Mouse (Mus musculus) MEL (cell line): ENCODE data around the gene Pdxk. TPM values are rescaled to one million over a fixed set of nuclear protein-coding genes. Genes with fewer than 3 reads are reported as not detected.

Experiments used
- DNase-seq: peaks from one replicate; pipeline ENCODE4 v3.0.0; 2011; ENCODE audit warnings: low read depth, low spot score
- H3K27ac ChIP-seq: 2 replicates; pipeline ENCODE4 v1.5.1; 2012; ENCODE audit warnings: low read depth, mild to moderate bottlenecking, control low read depth, low read length, moderate library complexity; ENCODE audit not compliant: control insufficient read depth
- H3K27me3 ChIP-seq, 2 experiments: fragments of 150-350 bp in 1 of 2; sonication (generic) in 1 of 2; 2 replicates each; pipeline ENCODE4 v1.6.1; 2012; ENCODE audit warnings: low read length in 2 of 2, mild to moderate bottlenecking in 2 of 2, improper control_type of control experiment in 1 of 2, moderate library complexity in 1 of 2; ENCODE audit not compliant: insufficient read depth in 2 of 2, control insufficient read depth in 1 of 2
- H3K36me3 ChIP-seq, 2 experiments: 2 replicates each; pipeline ENCODE4 v1.6.1; 2012 to 2014; ENCODE audit warnings: low read length in 2 of 2, improper control_type of control experiment in 1 of 2, inconsistent platforms in 1 of 2, mild to moderate bottlenecking in 1 of 2; ENCODE audit not compliant: insufficient read depth in 2 of 2, control insufficient read depth in 1 of 2
- H3K4me1 ChIP-seq, 2 experiments: fragments of 150-350 bp in 1 of 2; sonication (generic) in 1 of 2; 2 replicates each; pipeline ENCODE4 v1.6.1; 2012; ENCODE audit warnings: low read length in 2 of 2, improper control_type of control experiment in 1 of 2, mild to moderate bottlenecking in 1 of 2; ENCODE audit not compliant: insufficient read depth in 2 of 2, control insufficient read depth in 1 of 2
- H3K4me3 ChIP-seq, 2 experiments: fragments of 150-350 bp in 1 of 2; sonication (generic) in 1 of 2; 2 replicates each; pipeline ENCODE4 v1.5.1; 2012; ENCODE audit warnings: low read depth in 2 of 2, low read length in 2 of 2, mild to moderate bottlenecking in 2 of 2, moderate library complexity in 2 of 2, control low read depth in 1 of 2, improper control_type of control experiment in 1 of 2; ENCODE audit not compliant: control insufficient read depth in 1 of 2, insufficient read depth in 1 of 2
- H3K79me2 ChIP-seq: 2 replicates; pipeline ENCODE4 v1.6.1; 2012; ENCODE audit warnings: mild to moderate bottlenecking, low read length, moderate library complexity; ENCODE audit not compliant: control insufficient read depth, poor library complexity, insufficient read depth
- H3K9ac ChIP-seq: 2 replicates; pipeline ENCODE4 v1.6.1; 2012; ENCODE audit warnings: low read depth, mild to moderate bottlenecking, control low read depth, low read length, moderate library complexity; ENCODE audit not compliant: control insufficient read depth, poor library complexity, severe bottlenecking
- H3K9me3 ChIP-seq: fragments of 150-350 bp; sonication (generic); replicated peaks from 2 replicates; pipeline ENCODE4 v1.6.1; 2012; ENCODE audit warnings: mild to moderate bottlenecking, low read length, improper control_type of control experiment, moderate library complexity; ENCODE audit not compliant: insufficient read depth
- CHD2 ChIP-seq: IDR thresholded peaks from 2 replicates; pipeline ENCODE4 v1.6.1; 2011; ENCODE audit warnings: low read length, improper control_type of control experiment
- CTCF ChIP-seq, 3 experiments: IDR thresholded peaks in 2 of 3; conservative IDR thresholded peaks in 1 of 3; 2 replicates each; pipeline ENCODE4 v1.5.1; 2011 to 2012; ENCODE audit warnings: low read length in 3 of 3, low read depth in 2 of 3, mild to moderate bottlenecking in 2 of 3, improper control_type of control experiment in 1 of 3, inconsistent platforms in 1 of 3, mixed read lengths in 1 of 3, moderate library complexity in 1 of 3; ENCODE audit not compliant: control insufficient read depth in 1 of 3, insufficient read depth in 1 of 3, poor library complexity in 1 of 3, severe bottlenecking in 1 of 3
- E2F4 ChIP-seq: IDR thresholded peaks from 2 replicates; pipeline ENCODE4 v1.6.1; 2011; ENCODE audit warnings: low read depth, low read length, improper control_type of control experiment, borderline replicate concordance
- EP300 ChIP-seq, 2 experiments: IDR thresholded peaks; 2 replicates each; pipeline ENCODE4 v1.6.1; 2011; ENCODE audit warnings: improper control_type of control experiment in 2 of 2, low read length in 2 of 2, low read depth in 1 of 2, mild to moderate bottlenecking in 1 of 2
- ETS1 ChIP-seq: IDR thresholded peaks from 2 replicates; pipeline ENCODE4 v1.6.1; 2012; ENCODE audit warnings: low read depth, mild to moderate bottlenecking, inconsistent platforms, low read length, improper control_type of control experiment, moderate library complexity
- GABPA ChIP-seq: IDR thresholded peaks from 2 replicates; pipeline ENCODE4 v1.6.1; 2012; ENCODE audit warnings: low read depth, mild to moderate bottlenecking, inconsistent platforms, low read length, improper control_type of control experiment, moderate library complexity
- GATA1 ChIP-seq: IDR thresholded peaks from 2 replicates; pipeline ENCODE4 v1.6.1; 2011; ENCODE audit warnings: low read depth, low read length, improper control_type of control experiment
- HCFC1 ChIP-seq: IDR thresholded peaks from 2 replicates; pipeline ENCODE4 v1.6.1; 2012; ENCODE audit warnings: low read depth, mild to moderate bottlenecking, inconsistent platforms, low read length, improper control_type of control experiment, moderate library complexity
- JUND ChIP-seq: IDR thresholded peaks from 2 replicates; pipeline ENCODE4 v1.6.1; 2011; ENCODE audit warnings: low read depth, mild to moderate bottlenecking, improper control_type of control experiment, low read length
- KAT2A ChIP-seq: conservative IDR thresholded peaks from 2 replicates; pipeline ENCODE4 v1.6.1; 2012; ENCODE audit warnings: low read depth, low read length, improper control_type of control experiment, inconsistent platforms
- MAFK ChIP-seq: IDR thresholded peaks from 2 replicates; pipeline ENCODE4 v1.6.1; 2011; ENCODE audit warnings: low read depth, mild to moderate bottlenecking, low read length, improper control_type of control experiment, borderline replicate concordance
- MAX ChIP-seq: IDR thresholded peaks from 2 replicates; pipeline ENCODE4 v1.6.1; 2011; ENCODE audit warnings: low read length, improper control_type of control experiment
- MAZ ChIP-seq: IDR thresholded peaks from 2 replicates; pipeline ENCODE4 v1.6.1; 2012; ENCODE audit warnings: low read depth, mild to moderate bottlenecking, inconsistent platforms, low read length, improper control_type of control experiment
- MEF2A ChIP-seq: IDR thresholded peaks from 2 replicates; pipeline ENCODE4 v1.6.1; 2014; ENCODE audit warnings: low read depth, mild to moderate bottlenecking, inconsistent platforms, low read length, improper control_type of control experiment; ENCODE audit not compliant: poor library complexity, insufficient replicate concordance, severe bottlenecking; ENCODE audit errors: extremely low read depth
- MYB ChIP-seq: IDR thresholded peaks from 2 replicates; pipeline ENCODE4 v1.6.1; 2011; ENCODE audit warnings: mild to moderate bottlenecking, low read depth, low read length, improper control_type of control experiment
- NELFE ChIP-seq: IDR thresholded peaks from 2 replicates; pipeline ENCODE4 v1.6.1; 2011; ENCODE audit warnings: low read depth, low read length, improper control_type of control experiment
- POLR2A ChIP-seq, 2 experiments: IDR thresholded peaks; 2 replicates each; pipeline ENCODE4 v1.6.1; 2011 to 2012; ENCODE audit warnings: low read length in 2 of 2, mild to moderate bottlenecking in 2 of 2, control low read depth in 1 of 2, improper control_type of control experiment in 1 of 2, low read depth in 1 of 2, moderate library complexity in 1 of 2; ENCODE audit not compliant: control insufficient read depth in 1 of 2, insufficient read depth in 1 of 2, poor library complexity in 1 of 2
- POLR2AphosphoS2 ChIP-seq: IDR thresholded peaks from 2 replicates; pipeline ENCODE4 v1.6.1; 2011; ENCODE audit warnings: low read length, improper control_type of control experiment
- POLR2AphosphoS5 ChIP-seq: IDR thresholded peaks from 2 replicates; pipeline ENCODE4 v1.6.1; 2012; ENCODE audit warnings: low read depth, borderline replicate concordance, mild to moderate bottlenecking, inconsistent platforms, low read length, moderate library complexity, mixed read lengths
- RAD21 ChIP-seq: IDR thresholded peaks from 2 replicates; pipeline ENCODE4 v1.6.1; 2011; ENCODE audit warnings: mild to moderate bottlenecking, low read depth, low read length, improper control_type of control experiment
- RCOR1 ChIP-seq: IDR thresholded peaks from 2 replicates; pipeline ENCODE4 v1.6.1; 2012; ENCODE audit warnings: low read depth, mild to moderate bottlenecking, inconsistent platforms, low read length, improper control_type of control experiment
- SMC3 ChIP-seq: IDR thresholded peaks from 2 replicates; pipeline ENCODE4 v1.6.1; 2011; ENCODE audit warnings: low read depth, low read length, improper control_type of control experiment
- TAL1 ChIP-seq: IDR thresholded peaks from 2 replicates; pipeline ENCODE4 v1.6.1; 2012; ENCODE audit warnings: mild to moderate bottlenecking, inconsistent platforms, low read length, moderate library complexity, mixed read lengths
- TBP ChIP-seq: IDR thresholded peaks from 2 replicates; pipeline ENCODE4 v1.8.0; 2011; ENCODE audit warnings: low read depth, low read length, improper control_type of control experiment
- TCF12 ChIP-seq: IDR thresholded peaks from 2 replicates; pipeline ENCODE4 v1.6.1; 2014; ENCODE audit warnings: low read depth, mild to moderate bottlenecking, inconsistent platforms, low read length, improper control_type of control experiment, moderate library complexity
- UBTF ChIP-seq: IDR thresholded peaks from 2 replicates; pipeline ENCODE4 v1.6.1; 2012; ENCODE audit warnings: low read depth, mild to moderate bottlenecking, inconsistent platforms, low read length, improper control_type of control experiment, moderate library complexity, borderline replicate concordance; ENCODE audit not compliant: insufficient read depth
- USF1 ChIP-seq: IDR thresholded peaks from 2 replicates; pipeline ENCODE4 v1.6.1; 2014; ENCODE audit warnings: low read depth, mild to moderate bottlenecking, inconsistent platforms, low read length, improper control_type of control experiment, moderate library complexity
- ZC3H11A ChIP-seq: IDR thresholded peaks from 2 replicates; pipeline ENCODE4 v1.6.1; 2012; ENCODE audit warnings: low read depth, mild to moderate bottlenecking, inconsistent platforms, low read length, improper control_type of control experiment
- ZKSCAN1 ChIP-seq: IDR thresholded peaks from 2 replicates; pipeline ENCODE4 v1.6.1; 2012; ENCODE audit warnings: low read depth, mild to moderate bottlenecking, inconsistent platforms, low read length, improper control_type of control experiment, moderate library complexity
- ZMIZ1 ChIP-seq: IDR thresholded peaks from 2 replicates; pipeline ENCODE4 v1.6.1; 2012; ENCODE audit warnings: low read depth, mild to moderate bottlenecking, inconsistent platforms, low read length, improper control_type of control experiment, moderate library complexity
- polyA plus RNA-seq, 2 experiments: library from polyadenylated mRNA; stranded (reverse) in 1 of 2; unstranded in 1 of 2; fragments of >175 nt in 1 of 2; fragments of >200 nt in 1 of 2; gene quantifications; 2 replicates each; pipeline versions ENCODE4 v1.2.1 to v1.2.4; 2012; ENCODE audit warnings: low replicate concordance in 2 of 2, low read depth in 1 of 2; ENCODE audit not compliant: insufficient read length in 2 of 2, insufficient read depth in 1 of 2, missing spikeins in 1 of 2
- total RNA-seq: library from RNA; depleted of rRNA; stranded (reverse); fragments of 300-350 nt; gene quantifications from 2 replicates; pipeline ENCODE4 v1.2.3, GENCODE M21; 2012

The Pdxk gene
- total and polyA plus RNA-seq, 3 experiments, result 28.7 to 29.3 TPM; not detected in 1

DNA sequence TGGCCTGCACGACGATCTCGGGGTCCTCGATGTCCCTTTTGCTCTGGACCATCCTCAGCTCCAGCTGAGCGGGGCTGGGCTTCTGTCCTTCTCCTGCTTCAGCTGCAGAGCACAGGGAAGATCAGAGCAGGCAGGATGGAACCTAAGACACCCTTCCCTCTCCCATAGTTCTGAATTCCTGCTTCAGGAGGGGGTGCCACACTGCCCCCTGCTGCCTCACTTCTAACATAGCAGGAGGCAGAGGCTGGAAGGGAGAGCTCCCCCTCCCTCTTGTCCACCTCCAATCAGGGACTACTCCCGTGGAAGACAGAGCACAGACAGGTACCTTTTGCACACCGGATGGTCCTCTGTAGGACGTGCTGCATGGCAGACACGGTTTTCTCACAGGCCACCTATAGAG, 24.0 kb downstream of the Pdxk start (continued):
- TF ChIP-seq POLR2AphosphoS5, result no peak

DNA sequence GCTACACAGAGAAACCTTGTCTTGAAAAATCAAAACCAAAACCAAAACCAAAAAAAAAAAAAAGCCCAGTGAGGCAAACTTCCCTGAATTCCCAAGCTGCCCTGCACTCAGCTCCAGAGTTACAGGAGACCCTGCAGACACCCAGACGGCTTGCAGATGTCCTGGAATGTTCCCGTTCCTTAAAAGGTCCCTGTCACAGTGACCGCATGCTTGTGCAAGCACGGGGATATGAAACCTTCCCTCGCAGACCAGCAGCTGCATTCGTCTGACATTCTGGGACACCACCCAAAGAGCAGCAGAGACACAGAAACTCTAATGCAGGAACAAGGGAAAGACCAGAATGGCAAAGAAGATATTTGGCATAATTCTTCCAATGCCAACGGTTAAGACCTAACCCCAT, 24.8 kb downstream of the Pdxk start:
- peaks cover 0 to 3% of the 10 kb centered on the region in 2 experiments; a peak in 2 of 4 replicates for H3K36me3 ChIP-seq
- TF ChIP-seq E2F4, result no peak
- no peak for TF ChIP-seq ZMIZ1
- no peak for TF ChIP-seq POLR2AphosphoS2
- TF ChIP-seq CHD2, result no peak
- TF ChIP-seq MEF2A, result no peak
- TF ChIP-seq HCFC1, result no peak
- TF ChIP-seq POLR2A (IDR thresholded peaks at IDR 0.05; ENCODE audit: control insufficient read depth in 1 of 2, insufficient read depth in 1 of 2, low read depth in 1 of 2, low read length in 2 of 2, poor library complexity in 1 of 2), result no peak

DNA sequence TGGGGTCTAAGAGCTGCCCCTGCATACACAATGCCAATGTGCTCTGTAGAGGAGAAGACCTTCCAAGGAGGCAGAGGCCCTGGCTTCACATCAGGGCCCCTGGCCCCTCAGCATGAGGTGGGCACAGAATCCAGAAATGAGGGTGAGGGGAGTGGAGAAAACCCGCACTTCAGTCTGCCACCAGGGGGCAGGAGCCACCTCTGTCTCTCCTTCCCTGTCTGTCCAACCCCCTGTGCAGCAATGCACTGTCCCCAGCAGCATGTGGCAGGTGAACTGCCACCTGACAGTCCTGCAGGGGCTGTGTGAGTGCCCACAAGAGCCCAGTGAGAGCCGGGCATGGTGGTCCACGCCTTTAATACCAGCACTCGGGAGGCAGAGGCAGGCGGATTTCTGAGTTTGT, 25.2 kb downstream of the Pdxk start:
- H3K36me3 ChIP-seq, result peaks cover 0 to 3% of the 10 kb centered on the region in 2 experiments; a peak in 2 of 4 replicates
- DNase-seq, result no peak
- TF ChIP-seq ZMIZ1 (no peak), MAZ (no peak), MAFK (no peak), HCFC1 (no peak), TBP (no peak), POLR2AphosphoS5 (no peak), UBTF (no peak), TCF12 (no peak), MEF2A (no peak), CTCF (IDR thresholded peaks at IDR 0.05 in 2 of 3, conservative IDR thresholded peaks at IDR 0.05 in 1 of 3; ENCODE audit: control insufficient read depth in 1 of 3, insufficient read depth in 1 of 3, low read depth in 2 of 3, low read length in 3 of 3, poor library complexity in 1 of 3, severe bottlenecking in 1 of 3) (peak; percentile 45 to 68 (median 63)), TAL1 (no peak), GABPA (no peak), GATA1 (no peak), ZKSCAN1 (no peak), KAT2A (no peak), USF1 (no peak), CHD2 (no peak), NELFE (no peak), RCOR1 (no peak), ETS1 (no peak), MAX (no peak), SMC3 (peak; percentile 39), JUND (no peak), EP300 (IDR thresholded peaks at IDR 0.05; ENCODE audit: low read depth in 1 of 2, low read length in 2 of 2) (no peak), MYB (no peak), RAD21 (peak; percentile 41), ZC3H11A (0 out of 2 replicates have a peak, but pooled peaks have one; percentile 11)

More for the DNA sequence above, 24.8 kb downstream of the Pdxk start:
- H3K9ac ChIP-seq, result no peak overlapping the region
- H3K9me3 ChIP-seq, result no peaks in the 10 kb centered on the region
- H3K4me3 ChIP-seq, result no peak overlapping the region
- no peak for DNase-seq
- H3K27me3 ChIP-seq, result no peaks in the 10 kb centered on the region
- H3K79me2 ChIP-seq, result no peaks in the 10 kb centered on the region
- no peak overlapping the region for H3K27ac ChIP-seq
- H3K4me1 ChIP-seq, result no peaks in the 10 kb centered on the region

More for the DNA sequence above, 25.2 kb downstream of the Pdxk start:
- H3K4me1 ChIP-seq, result no peaks in the 10 kb centered on the region
- H3K27ac ChIP-seq, result no peak overlapping the region
- no peak overlapping the region for H3K4me3 ChIP-seq
- H3K9me3 ChIP-seq, result no peaks in the 10 kb centered on the region
- H3K27me3 ChIP-seq, result no peaks in the 10 kb centered on the region
- no peak overlapping the region for H3K9ac ChIP-seq
- no peaks in the 10 kb centered on the region for H3K79me2 ChIP-seq
